Mouse (Mus musculus): ENCODE measurements at regions not wholly inside any gene's neighbourhood (a gene's known extent, or its start where the extent isn't known, plus 50 kb on each side); places are given as distances from the start of the nearest gene placed in this dataset.

DNA sequence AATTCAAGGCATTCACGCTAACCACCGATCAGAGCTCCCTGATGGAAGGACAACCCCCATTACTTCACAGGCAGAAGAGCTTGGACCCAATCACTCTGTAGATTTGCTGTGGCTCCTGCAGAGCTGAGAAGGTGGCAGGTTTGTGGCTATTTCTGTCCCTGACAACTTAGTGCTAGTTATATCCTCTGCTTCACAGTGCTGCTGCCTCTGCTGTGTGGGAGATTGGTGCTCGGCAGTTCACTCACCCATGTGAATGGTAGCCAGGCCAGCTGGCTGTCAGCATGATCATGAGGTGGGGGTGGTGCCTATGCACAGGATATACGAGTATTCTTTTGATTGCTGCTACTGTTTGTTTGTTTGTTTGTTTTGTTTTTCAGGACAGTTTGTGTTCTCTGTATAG is 113.9 kb downstream of the Gm10131 start:
- in situ Hi-C loops (cut with MboI, MseI): loop anchor here (5.0 to 10.0 kb wide), 3 partner anchors 40 to 1147 kb away; no protein-coding TSS in a partner anchor

GRCm38 (mm10) chr8:33992946-33993345 is 118.6 kb downstream of the Gm10131 start:
- in situ Hi-C loops (cut with MboI, MseI): loop anchor here (10.0 kb wide), 1 partner anchor 1152 kb away; no protein-coding TSS in a partner anchor

DNA sequence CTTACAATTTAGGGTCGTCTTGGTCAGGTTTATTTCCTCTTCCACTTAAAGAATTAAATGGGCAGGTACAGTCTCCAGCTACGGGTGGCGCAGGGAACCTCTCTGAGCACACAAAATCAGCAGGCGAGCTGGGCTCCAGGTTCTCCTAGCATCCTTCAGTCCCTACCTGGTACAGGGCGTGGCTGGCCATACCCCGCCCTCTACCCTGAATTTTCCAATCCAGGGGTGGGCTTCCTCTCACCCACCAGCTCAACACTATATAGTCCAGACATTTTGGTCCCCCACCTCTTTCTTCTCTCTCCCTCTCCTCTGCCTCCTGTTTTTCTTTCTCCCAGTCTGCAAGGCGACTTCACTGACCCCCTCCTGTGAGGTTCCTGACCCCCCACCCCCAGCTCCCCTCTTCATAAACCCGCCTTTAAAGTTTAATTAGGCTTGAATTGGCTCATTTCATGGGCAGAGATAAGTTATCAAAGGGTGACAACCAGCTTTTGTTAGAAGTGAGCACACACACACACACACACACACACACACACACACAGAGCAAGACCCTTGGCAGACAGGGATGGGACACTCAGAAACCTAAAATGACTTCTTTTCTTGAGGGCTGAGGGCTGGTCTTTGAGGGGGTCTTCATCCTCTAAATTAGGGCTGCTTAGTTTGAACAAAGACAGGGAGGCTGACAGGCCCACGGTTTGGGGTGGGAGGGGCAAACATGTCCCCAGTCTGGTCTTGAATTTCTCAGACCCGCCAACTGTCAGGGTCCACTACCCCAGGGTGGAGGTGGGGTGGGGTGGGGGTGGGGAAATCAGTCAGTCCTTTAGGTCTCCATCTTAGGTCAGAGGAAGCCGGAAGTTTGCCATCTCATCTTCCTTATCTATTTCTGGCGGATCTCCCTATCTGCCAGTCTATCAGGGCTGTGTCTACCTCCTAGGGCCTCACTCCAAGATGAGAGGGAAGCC is 119.3 kb downstream of the Gm10131 start:
- in situ Hi-C loops (cut with MboI, MseI): loop anchor here (10.0 kb wide), 1 partner anchor 1153 kb away; no protein-coding TSS in a partner anchor

DNA sequence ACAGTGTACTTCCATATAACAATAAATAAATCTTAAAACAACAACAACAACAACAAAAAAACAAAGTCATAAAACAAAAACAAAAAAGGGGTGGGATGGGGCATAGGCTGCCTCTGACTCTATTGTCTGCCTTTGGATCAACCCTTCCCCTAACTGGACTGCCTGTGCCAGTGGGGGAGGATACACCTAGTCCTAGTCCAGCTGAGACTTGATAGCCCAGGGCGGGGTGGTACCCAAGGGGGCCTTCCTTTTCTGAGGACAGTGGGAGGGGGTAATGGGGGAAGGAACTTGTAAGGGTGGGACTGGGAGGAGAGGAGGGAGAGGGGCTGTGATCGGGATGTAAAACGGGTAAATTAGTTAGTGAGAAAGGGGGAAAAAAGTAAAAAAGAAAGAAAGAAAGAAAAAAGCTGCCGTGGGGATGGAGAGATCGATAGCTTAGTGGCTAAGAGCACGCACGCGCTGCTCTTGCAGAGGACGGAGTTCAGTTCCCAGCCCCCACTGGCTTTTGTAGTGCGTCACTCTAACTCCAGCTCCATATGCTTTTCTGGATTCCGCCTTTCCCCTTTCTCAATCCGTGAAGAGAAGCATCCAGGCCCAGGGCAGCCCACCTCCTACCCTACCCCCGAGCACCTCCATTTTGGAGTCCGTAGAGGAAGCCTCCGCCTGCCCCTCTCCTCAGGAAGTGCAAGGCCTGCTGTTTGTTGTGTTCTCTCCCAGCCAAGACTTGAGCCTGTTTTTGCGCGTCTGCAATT is 120.2 kb downstream of the Gm10131 start:
- in situ Hi-C loops (cut with MboI, MseI): loop anchor here (10.0 kb wide), 1 partner anchor 1153 kb away; no protein-coding TSS in a partner anchor

DNA sequence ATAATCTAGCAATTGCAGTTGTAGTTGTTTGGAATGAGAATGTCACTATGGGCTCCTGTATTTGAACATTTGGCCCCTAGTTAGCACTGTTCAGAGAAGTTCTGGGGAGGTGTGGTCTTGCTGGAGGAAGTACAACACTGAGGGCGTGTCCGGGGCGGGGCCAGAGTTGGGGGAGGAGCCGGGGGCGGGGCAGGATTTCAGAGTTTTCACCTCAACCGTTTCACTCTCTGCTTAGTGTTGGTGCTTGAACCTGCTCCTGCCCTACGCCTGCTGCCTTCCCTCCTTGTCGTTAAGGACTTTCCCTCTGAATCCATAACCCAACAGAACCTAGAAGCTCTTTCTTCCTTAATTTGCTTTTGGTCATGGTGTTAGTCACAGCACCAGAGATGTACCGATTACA is 121.5 kb downstream of the Gm10131 start:
- in situ Hi-C loops (cut with MboI, MseI): loop anchor here (10.0 kb wide), 1 partner anchor 1155 kb away; no protein-coding TSS in a partner anchor

DNA sequence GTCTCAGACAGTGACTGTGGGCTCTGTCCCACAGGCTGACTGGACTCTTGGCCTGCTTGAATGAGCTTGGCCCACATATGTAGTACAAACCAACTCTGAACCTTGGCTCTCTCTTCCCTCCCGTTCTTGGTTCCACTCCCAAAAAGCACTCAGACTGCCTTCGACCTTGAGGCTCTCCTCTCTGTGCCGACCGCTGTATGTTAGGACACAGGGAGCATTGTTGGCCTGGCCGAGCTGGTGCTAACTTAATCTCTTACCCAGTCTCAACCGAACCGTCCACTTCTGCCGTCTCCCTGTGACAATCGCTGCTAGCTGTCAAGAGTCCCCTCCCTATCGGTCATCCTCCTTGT is 123.8 kb downstream of the Gm10131 start:
- in situ Hi-C loops (cut with MboI, MseI): no loop called here

DNA sequence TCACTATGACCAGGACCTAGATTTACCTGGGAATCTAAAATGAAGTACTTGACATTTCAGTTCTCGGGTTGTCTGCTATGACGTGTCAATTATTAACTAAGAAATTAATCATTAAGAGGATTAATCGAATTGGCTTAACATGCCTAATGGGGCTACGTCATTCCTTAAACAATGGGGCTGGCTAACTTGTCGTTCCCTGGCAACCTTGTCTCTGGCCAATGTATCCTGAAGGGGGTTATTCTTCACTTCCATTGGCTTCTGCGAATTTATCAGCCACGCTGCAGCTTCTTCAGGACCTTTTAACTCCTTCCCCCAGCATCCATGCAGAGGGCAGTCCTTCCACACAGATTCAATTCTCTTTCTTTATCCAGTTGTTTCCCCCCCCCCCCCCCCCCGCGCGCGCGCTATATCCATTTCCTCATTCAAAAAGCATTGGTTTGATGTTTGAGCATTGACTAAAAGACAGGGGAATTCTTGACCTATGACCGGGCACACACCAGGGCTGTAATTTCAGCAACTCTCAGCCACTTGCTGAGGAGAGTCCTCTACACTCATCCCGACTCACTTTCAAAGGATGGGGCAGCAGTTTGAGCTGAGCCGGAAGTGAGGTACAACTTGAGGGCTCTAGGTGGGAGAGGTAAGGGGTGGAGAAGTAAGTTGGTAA is 124.3 kb downstream of the Gm10131 start:
- in situ Hi-C loops (cut with MboI, MseI): no loop called here

- in situ Hi-C loops (cut with MboI, MseI): no loop called here
These were observed 124.9 kb downstream of the Gm10131 start for GRCm38 (mm10) chr8:33986657-33987056.

DNA sequence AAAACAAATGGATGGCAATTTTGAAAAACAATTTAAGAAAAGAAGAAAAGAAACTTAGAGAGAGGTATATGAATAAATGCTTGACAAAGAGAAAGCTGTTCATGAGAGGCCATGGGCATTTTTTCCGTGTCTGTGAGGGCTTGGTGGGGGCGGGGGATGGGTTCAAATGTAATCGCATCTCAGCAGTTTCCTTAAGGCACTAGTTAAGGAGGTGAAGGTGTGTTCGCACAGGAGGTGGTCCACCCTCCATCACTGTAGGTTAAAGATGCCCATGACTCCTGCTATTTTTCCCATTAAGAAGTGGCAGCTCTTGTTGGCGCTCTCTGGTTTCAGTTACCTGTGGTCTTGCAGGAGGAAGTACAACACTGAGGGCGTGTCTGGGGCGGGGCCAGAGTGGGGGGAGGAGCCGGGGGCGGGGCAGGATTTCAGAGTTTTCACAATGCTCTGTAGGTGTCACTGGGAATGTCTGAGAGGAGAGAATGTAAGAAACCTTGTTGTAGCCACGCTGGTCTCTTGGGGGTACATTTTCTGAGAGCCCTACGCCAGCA is 126.0 kb downstream of the Gm10131 start:
- in situ Hi-C loops (cut with MboI, MseI): no loop called here

DNA sequence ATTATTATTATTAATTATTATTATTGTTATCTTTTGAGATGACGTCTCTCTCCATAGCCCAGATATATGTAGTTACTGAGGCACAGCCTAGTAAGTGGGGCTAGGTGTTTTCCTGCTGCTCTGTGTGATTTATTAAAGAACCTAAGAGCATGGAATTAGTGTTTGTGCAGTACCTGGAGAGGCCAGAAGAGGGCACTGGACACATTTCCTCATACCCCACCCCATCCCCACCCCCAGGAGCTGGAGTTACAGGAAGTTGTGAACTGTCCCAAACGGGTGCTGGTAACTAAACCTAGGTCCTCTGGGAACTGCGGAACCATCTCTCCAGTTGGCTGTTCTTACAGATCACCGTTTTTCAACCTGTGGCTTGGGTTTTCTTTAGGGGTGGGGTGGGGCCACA is 129.9 kb downstream of the Gm10131 start:
- in situ Hi-C loops (cut with MboI, MseI): no loop called here

- in situ Hi-C loops (cut with MboI, MseI): no loop called here
These were observed 130.5 kb downstream of the Gm10131 start for GRCm38 (mm10) chr8:33980999-33981398.

Measured in regulatory T cell (primary cell).